Mouse (Mus musculus): ENCODE measurements at regions not wholly inside any gene's neighbourhood (a gene's known extent, or its start where the extent isn't known, plus 50 kb on each side); places are given as distances from the start of the nearest gene placed in this dataset.
"Not testable (repeated sequence)": the region's sequence is repeated elsewhere in the genome, so short reads cannot be mapped to it uniquely, and the experiment has no call there.

GRCm38 (mm10) chr13:32444531-32444930, 106.0 kb upstream of the Gmds start:
- DNase-seq = no peak

GRCm38 (mm10) chr13:32442025-32442424, 103.5 kb upstream of the Gmds start:
- DNase-seq = no peak

DNA sequence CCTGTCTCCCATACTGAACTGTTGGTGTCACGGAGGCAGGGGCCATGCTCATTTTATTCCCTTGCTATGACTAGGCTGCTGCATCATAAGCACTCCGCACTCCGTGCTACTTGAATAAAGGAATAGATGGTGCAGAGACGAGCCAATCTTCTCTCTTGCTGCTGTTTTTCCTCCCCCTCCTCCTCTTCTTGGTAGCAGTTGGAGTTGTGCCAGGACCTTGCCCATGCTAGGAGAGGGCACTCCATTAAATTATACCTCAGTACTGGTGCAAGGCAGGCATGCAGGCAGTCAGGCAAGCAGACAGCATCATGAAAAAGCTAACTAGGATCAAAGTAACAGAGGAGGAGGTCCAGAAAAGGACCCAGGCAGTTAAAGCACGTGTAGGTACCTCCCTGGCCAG, 96.6 kb upstream of the Gmds start:
- no peak for DNase-seq

GRCm38 (mm10) chr13:32428482-32428881, 89.9 kb upstream of the Gmds start:
- DNase-seq = no peak

GRCm38 (mm10) chr13:32426906-32427305, 88.4 kb upstream of the Gmds start:
- DNase-seq = no peak

GRCm38 (mm10) chr13:32426199-32426598, 87.7 kb upstream of the Gmds start:
- no peak for DNase-seq

- DNase-seq = not testable (repeated sequence)
Observed at GRCm38 (mm10) chr13:32424543-32424942, 86.0 kb upstream of the Gmds start.

GRCm38 (mm10) chr13:32422485-32422884, 83.9 kb upstream of the Gmds start:
- no peak for DNase-seq

- DNase-seq = no peak
Observed at GRCm38 (mm10) chr13:32419326-32419725, 80.8 kb upstream of the Gmds start.

GRCm38 (mm10) chr13:32418655-32419054, 80.1 kb upstream of the Gmds start:
- DNase-seq = peak; percentile 8

- DNase-seq = no peak
Observed at GRCm38 (mm10) chr13:32417907-32418306, 79.4 kb upstream of the Gmds start.

- peak; percentile 80 for DNase-seq
Observed at GRCm38 (mm10) chr13:32411287-32411935, 72.9 kb upstream of the Gmds start.

DNA sequence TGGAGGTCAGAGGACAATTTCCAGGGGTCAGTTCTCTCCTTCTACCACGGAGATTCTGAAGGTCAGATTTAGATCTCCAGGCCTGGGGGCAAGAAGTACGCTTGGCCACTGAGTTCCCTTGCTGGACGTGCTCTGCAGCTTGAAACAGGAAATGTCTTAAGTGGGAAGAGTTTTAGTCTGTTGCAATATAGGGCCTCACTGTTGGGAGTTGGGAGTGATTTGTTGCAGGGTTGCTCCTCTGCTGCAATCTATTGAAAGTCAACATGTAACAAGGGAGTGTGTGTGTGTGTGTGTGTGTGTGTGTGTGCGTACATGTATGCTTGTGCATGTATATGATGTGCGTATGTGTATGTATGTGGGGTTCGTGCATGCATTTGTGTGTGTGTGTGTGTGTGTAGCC, 71.5 kb upstream of the Gmds start:
- DNase-seq = no peak

DNA sequence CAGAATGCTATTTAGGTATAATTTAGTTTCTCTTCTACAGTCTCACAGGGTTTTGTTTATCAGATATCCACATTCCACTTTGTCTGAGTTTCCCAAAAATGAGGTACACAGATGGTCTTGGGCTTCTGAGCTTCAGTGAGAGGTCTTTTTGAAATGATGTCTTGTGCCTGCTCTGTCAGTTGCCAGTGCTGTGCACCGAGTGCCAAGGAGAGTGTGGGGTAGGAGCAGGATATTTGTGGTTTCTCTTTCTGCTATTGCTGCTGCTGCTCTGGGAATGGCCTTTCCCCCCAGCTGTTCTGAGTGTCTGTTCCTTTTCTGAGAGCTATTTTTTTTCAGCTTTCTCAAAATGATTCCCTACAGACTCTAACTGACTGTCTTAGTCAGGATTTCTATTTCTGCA, 60.1 kb upstream of the Gmds start:
- no peak for DNase-seq

Data from lung, postnatal 14 days (tissue).